Mouse (Mus musculus): ENCODE measurements around the gene Olfr1271.
"Not testable (repeated sequence)": the region's sequence is repeated elsewhere in the genome, so short reads cannot be mapped to it uniquely, and the experiment has no call there.

Olfr1271 gene

DNA sequence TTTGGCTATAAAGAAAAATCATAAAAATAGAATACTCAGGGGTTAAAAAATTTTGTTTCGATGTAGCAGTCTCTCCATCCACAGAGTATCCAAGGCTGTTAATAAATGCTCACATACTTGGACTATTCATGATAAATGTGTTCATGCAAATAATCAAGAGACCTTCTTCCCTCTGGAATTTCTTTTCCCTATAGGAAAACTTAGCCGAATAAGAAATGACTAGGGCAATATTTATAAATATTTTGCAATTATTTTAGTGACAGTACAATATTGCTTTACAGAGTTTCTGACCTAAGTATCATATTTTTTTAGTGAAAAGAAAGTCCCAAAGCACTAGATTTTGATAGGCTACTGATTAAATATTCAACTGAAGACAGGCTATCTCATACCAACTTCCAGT, at the start of gene Olfr1271:
Gene Olfr1271 (minus strand): TSS at position 101 of the 400 bp plus-strand sequence.
- no peak for DNase-seq (ENCODE audit: low spot score in 2 of 2)

DNA sequence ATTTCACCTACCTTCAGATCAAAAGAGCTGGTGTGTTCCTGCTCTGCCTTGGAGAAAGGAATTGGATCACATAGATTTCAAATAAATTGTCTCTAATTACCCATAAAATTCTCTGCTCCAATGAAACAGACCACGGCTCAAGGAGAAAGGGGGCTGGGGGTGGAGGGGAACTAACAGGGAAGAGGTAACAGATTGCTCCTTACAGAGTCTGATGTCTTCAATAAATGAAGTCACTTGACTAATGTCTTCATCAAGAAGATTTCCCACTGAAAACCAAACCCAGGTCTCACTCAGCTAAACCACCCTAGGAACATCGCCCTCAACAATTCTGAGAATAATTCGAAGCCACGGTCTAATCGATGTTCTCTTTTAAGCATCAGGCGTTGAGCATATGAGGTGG, 21.9 kb upstream of the Olfr1271 start, which contains the start of gene Olfr1272:
Gene Olfr1272 (minus strand): TSS at position 101 of the 400 bp plus-strand sequence.
- no peak for DNase-seq (ENCODE audit: low spot score in 2 of 2)

DNA sequence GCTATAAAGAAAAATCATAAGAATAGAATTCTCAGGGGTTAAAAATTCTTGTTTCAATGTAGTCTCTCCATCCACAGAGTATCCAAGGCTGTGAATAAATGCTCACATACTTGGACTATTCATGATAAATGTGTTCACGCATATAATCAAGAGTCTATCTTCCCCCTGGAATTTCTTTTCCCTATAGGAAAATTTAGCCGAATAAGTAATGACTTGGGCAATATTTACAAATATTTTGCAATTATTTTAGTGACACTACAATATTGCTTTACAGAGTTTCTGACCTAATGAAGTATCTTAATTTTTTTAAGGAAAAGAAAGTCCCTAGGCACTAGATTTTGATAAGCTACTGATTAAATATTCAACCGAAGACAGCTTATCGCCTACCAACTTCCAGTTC, 13.3 kb downstream of the Olfr1271 start, which contains the start of gene Olfr142:
Gene Olfr142 (minus strand): TSS at position 101 of the 400 bp plus-strand sequence.
- no peak for DNase-seq (ENCODE audit: low spot score in 2 of 2)

DNA sequence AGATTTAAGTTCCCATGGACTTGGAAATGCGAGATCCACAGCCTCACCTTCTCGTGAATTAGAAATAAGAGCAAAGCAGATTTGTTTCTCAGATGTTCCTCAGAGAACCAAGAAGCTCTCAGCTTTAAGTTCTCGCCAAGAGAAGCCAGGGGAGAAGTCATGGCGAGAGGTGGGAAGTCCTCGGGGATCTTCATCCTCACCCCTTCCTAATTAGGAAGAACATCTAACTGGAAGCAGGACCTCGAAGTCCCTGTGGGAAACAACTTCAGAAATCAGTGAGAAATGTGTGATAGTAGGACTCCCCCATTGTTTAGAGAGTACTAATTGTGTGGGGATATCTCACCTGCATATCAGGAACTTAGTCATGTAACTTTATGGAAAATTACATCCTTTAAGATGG, 46.4 kb downstream of the Olfr1271 start, which contains the start of gene Olfr1506:
Gene Olfr1506 (minus strand): TSS at position 101 of the 400 bp plus-strand sequence.
- not testable (repeated sequence) for DNase-seq (ENCODE audit: low spot score in 2 of 2)
